Mouse (Mus musculus): Measurements from ENCODE around the gene Cyb5r3. TPM values are rescaled to one million over a fixed set of nuclear protein-coding genes. Genes with fewer than 3 reads are reported as not detected.
A peak's percentile ranks its signal among the peaks of the same experiment; 100 is the strongest.

Cyb5r3 gene
- polyA plus RNA-seq, 1 experiment from 2014 or later, result 270 TPM

DNA sequence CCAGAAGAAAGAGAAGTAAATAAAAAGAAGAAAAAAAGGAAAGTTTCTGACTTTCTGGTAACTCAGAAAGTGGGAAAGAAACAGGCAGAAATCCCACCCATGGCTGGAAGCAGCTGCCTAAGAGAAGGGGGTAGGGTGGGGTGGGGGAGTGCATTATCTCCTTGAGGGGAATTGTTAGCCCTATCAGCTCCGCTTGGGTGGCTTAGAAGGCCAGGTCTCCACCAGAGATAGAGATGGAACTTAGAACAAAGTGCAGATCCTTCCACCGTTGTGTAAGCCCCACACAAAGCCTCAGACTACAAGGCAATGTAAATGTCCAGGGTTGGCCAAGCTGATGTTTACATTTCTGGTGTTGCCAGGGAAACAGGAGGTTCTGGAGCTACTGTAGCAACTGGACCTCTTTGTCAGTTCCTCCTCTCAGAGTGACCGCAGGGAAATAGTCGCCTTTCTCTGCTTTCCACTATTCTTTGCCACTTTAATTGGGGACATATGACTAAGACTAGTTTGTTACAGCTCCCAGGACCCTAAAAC lies 9.5 kb upstream of the Cyb5r3 start:
- Histone ChIP-seq H3K4me1 (replicated peaks) (peaks cover 9% of the 10 kb centered on the region), H3K27ac (no peak overlapping the region), H3K36me3 (no peaks in the 10 kb centered on the region), H3K27me3 (ENCODE audit: insufficient read depth, poor library complexity, severe bottlenecking) (no peaks in the 10 kb centered on the region), H3K4me3 (no peak overlapping the region), H3K9me3 (no peaks in the 10 kb centered on the region)
- 59% methylated on average over 4 of the region's 4 CpGs for WGBS
- no peak for DNase-seq (ENCODE audit: low spot score)

DNA sequence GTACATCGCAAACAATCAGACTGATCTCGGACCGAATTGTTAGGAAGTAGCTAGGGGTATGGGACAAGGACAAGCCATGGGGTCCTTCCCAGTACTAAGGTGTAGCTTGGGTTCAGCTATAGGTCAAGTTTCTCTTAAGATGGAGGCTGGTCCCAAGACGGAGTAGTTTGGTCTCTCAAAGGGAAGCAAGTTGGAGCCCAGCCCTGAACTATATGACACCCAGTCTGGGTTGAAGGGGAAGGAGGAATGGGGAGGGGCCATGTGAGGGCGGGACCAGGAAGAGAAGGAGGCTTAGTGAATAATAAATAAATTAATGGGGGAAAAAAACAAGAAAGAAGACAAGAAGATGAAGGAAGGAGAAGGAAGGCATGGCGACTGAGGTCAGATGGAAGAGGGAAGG lies 7.6 kb upstream of the Cyb5r3 start:
- no peaks in the 10 kb centered on the region for H3K27me3 ChIP-seq (ENCODE audit: insufficient read depth, poor library complexity, severe bottlenecking)
- WGBS, result 90% methylated on average over 6 of the region's 6 CpGs

GRCm38 (mm10) chr15:83176653-83177052 lies 4.3 kb upstream of the Cyb5r3 start:
- H3K4me1 ChIP-seq (replicated peaks), result peaks cover 21% of the 10 kb centered on the region

More for the DNA sequence above, 7.6 kb upstream of the Cyb5r3 start:
- Histone ChIP-seq H3K4me3 (no peak overlapping the region), H3K4me1 (replicated peaks) (peaks cover 9% of the 10 kb centered on the region), H3K36me3 (no peaks in the 10 kb centered on the region), H3K27ac (no peak overlapping the region), H3K9me3 (no peaks in the 10 kb centered on the region)
- no peak for DNase-seq (ENCODE audit: low spot score)

GRCm38 (mm10) chr15:83173914-83174884 lies 1.8 kb upstream of the Cyb5r3 start:
- Histone ChIP-seq H3K9me3 (no peaks in the 10 kb centered on the region), H3K27ac (no peak overlapping the region), H3K36me3 (no peaks in the 10 kb centered on the region), H3K4me3 (no peak overlapping the region), H3K27me3 (ENCODE audit: insufficient read depth, poor library complexity, severe bottlenecking) (no peaks in the 10 kb centered on the region), H3K4me1 (replicated peaks) (peaks cover 44% of the 10 kb centered on the region)
- 88% methylated on average over 14 of the region's 14 CpGs for WGBS
- DNase-seq (ENCODE audit: low spot score), result no peak

More at GRCm38 (mm10) chr15:83176653-83177052, 4.3 kb upstream of the Cyb5r3 start:
- no peak overlapping the region for H3K4me3 ChIP-seq
- 81% methylated on average over 4 of the region's 4 CpGs for WGBS
- no peak for DNase-seq (ENCODE audit: low spot score)
- H3K27ac ChIP-seq, result no peak overlapping the region
- no peaks in the 10 kb centered on the region for H3K9me3 ChIP-seq
- no peaks in the 10 kb centered on the region for H3K36me3 ChIP-seq
- H3K27me3 ChIP-seq (ENCODE audit: insufficient read depth, poor library complexity, severe bottlenecking), result no peaks in the 10 kb centered on the region

DNA sequence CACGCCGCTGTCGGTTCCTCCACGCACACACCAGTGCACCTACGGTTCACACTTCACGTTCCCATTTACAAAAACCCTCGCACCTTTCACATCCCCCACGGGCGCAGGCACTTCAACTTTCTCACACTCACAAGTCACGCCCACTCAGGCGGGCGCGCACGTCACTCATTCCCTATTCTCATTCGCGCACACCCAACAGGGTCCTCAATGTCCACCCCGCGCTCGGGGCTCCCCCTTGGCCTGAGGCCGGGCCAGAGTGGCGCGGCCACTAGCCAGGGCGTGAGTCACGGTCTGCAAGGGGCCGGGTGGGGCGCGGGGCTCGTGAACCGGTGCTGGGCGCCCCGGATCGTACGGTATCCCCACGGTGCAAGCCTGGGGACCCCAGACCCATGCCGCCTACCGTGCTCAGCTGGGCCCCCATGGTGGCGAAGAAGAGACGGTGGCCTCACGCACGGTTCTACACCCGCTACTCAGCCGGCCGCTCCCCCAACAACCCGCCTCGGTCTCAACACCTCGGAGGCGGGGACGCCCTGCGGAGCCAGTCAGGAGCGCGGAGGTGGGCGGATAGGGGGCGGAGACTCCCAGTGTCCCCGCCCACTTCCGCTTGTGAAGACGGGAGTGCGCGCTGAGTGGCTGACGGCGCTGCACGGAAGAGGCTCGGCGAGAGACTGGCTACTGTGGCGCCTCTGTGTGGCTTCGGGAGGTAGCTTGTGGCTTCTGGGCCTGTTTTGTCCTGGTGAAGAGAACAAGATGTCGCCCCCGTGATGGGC lies 495 bp downstream of the Cyb5r3 start:
- no peaks in the 10 kb centered on the region for H3K27me3 ChIP-seq (ENCODE audit: insufficient read depth, poor library complexity, severe bottlenecking)
- WGBS, result under 1% methylated on average over 67 of the region's 67 CpGs

DNA sequence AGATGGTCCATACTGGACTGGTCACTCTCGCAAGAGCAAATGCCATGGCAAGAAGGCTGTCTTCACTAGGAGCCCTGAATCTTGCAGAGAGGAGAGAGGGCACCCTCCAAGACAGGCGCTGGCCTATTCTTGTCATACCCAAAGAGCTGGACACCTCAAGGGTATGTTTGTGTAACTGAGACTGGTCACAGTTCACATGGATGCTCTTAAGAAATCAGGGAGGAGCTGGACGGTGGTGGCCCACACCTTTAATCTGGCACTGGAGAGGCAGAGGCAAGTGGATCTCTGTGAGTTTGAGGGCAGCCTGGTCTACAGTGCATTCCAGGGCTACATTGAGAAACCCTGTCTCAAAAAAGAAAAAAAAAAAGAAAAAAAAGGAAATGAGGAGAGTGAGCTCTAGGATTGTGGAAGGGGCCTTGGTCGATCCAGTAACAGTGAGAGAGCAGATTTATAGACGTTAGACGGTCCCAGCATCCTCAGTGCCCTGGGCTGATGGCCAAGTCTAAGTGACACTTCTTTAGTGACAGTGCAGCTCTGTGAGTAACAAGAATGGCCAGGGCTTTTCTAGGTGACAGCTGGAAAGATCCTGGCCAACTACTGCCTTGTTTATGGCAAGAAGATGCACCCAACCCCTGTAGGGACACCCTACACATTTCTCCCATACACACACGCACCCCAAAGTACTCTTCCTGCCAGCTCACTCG lies 1.3 kb downstream of the Cyb5r3 start:
- H3K27ac ChIP-seq, result peak overlapping the region; percentile 94
- peak overlapping the region; percentile 85 for H3K4me3 ChIP-seq
- 64% methylated on average over 8 of the region's 8 CpGs for WGBS
- DNase-seq (ENCODE audit: low spot score), result no peak
- H3K9me3 ChIP-seq, result no peaks in the 10 kb centered on the region
- H3K27me3 ChIP-seq (ENCODE audit: insufficient read depth, poor library complexity, severe bottlenecking), result no peaks in the 10 kb centered on the region
- H3K4me1 ChIP-seq (replicated peaks), result peaks cover 62% of the 10 kb centered on the region
- H3K36me3 ChIP-seq, result no peaks in the 10 kb centered on the region

More for the DNA sequence above, 495 bp downstream of the Cyb5r3 start:
- peak overlapping the region; percentile 85 for H3K4me3 ChIP-seq
- no peaks in the 10 kb centered on the region for H3K9me3 ChIP-seq
- H3K36me3 ChIP-seq, result no peaks in the 10 kb centered on the region
- H3K27ac ChIP-seq, result peak overlapping the region; percentile 94
- DNase-seq (ENCODE audit: low spot score), result peak; percentile 95
- H3K4me1 ChIP-seq (replicated peaks), result peaks cover 58% of the 10 kb centered on the region

GRCm38 (mm10) chr15:83169772-83170722 lies 2.3 kb downstream of the Cyb5r3 start:
- peaks cover 10% of the 10 kb centered on the region for H3K36me3 ChIP-seq
- no peaks in the 10 kb centered on the region for H3K27me3 ChIP-seq (ENCODE audit: insufficient read depth, poor library complexity, severe bottlenecking)
- peaks cover 65% of the 10 kb centered on the region for H3K4me1 ChIP-seq (replicated peaks)
- 0 out of 2 replicates have a peak overlapping the region, but pooled peaks have one; percentile 11 for H3K4me3 ChIP-seq
- 87% methylated on average over 8 of the region's 8 CpGs for WGBS
- no peak for DNase-seq (ENCODE audit: low spot score)
- H3K27ac ChIP-seq, result peak overlapping the region; percentile 57
- no peaks in the 10 kb centered on the region for H3K9me3 ChIP-seq

- no peak for DNase-seq (ENCODE audit: low spot score)
- peaks cover 68% of the 10 kb centered on the region for H3K4me1 ChIP-seq (replicated peaks)
These were observed 3.3 kb downstream of the Cyb5r3 start for GRCm38 (mm10) chr15:83168875-83169771.

DNA sequence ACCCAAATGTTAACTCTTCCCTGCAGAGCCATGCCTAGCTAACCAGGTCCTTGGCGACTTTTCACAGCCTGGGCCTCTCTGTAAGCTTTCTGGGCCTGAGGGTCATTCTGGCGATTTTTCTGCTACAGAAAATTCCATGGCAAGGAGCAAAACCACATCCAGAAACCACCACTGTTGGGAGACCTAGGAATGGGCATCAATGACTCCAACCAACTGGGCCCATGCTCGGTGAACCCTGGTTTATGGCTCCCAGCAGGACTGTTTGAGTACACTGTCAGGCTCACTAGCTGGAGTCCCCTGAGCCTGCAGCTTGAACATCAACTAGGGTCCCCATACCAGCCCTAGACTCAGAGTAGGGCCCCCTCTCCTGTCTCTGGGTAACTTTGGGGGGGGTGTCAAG lies 4.1 kb downstream of the Cyb5r3 start:
- no peak overlapping the region for H3K27ac ChIP-seq
- H3K27me3 ChIP-seq (ENCODE audit: insufficient read depth, poor library complexity, severe bottlenecking), result no peaks in the 10 kb centered on the region
- peaks cover 19% of the 10 kb centered on the region for H3K36me3 ChIP-seq
- no peaks in the 10 kb centered on the region for H3K9me3 ChIP-seq
- DNase-seq (ENCODE audit: low spot score), result no peak
- no peak overlapping the region for H3K4me3 ChIP-seq
- WGBS, result 83% methylated on average over 3 of the region's 3 CpGs
- peaks cover 64% of the 10 kb centered on the region for H3K4me1 ChIP-seq (replicated peaks)

More at GRCm38 (mm10) chr15:83168875-83169771, 3.3 kb downstream of the Cyb5r3 start:
- Histone ChIP-seq H3K9me3 (no peaks in the 10 kb centered on the region), H3K27ac (peak overlapping the region; percentile 57; the same call in 1 of the 2 replicates), H3K4me3 (0 out of 2 replicates have a peak overlapping the region, but pooled peaks have one; percentile 11), H3K36me3 (peaks cover 14% of the 10 kb centered on the region), H3K27me3 (ENCODE audit: insufficient read depth, poor library complexity, severe bottlenecking) (no peaks in the 10 kb centered on the region)
- WGBS, result 77% methylated on average over 7 of the region's 7 CpGs

GRCm38 (mm10) chr15:83167550-83168065 lies 4.8 kb downstream of the Cyb5r3 start:
- Histone ChIP-seq H3K27ac (peak overlapping the region; percentile 60; the same call in 1 of the 2 replicates), H3K4me3 (no peak overlapping the region), H3K4me1 (replicated peaks) (peaks cover 65% of the 10 kb centered on the region), H3K27me3 (ENCODE audit: insufficient read depth, poor library complexity, severe bottlenecking) (peaks cover under 1% of the 10 kb centered on the region; the same call in 1 of the 2 replicates), H3K9me3 (no peaks in the 10 kb centered on the region), H3K36me3 (peaks cover 26% of the 10 kb centered on the region)
- DNase-seq (ENCODE audit: low spot score), result no peak
- 91% methylated on average over 8 of the region's 8 CpGs for WGBS
